In the genomic region with DNA sequence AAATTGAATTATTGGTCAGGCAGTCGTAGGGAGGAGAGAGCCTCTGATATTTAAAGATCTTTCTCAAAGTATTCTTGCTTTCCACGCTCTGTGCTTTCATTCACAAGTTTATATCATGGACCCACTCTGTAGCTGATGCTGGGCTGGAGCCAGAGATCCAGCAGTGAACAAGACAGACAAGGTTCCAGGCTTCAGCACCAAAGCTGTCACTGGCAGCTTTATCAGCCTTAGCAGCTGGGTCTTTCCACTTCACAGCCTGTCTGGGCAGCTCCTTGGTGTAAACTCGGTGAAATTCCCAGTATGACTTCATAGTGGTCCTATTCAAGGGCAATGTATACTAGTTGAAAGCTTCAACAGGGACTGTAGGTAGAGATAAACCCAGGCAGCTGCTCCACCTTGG, we compare ENCODE assay signal across 18 mouse cellular contexts.
DNase-seq lines count a peak whose midpoint lies in the region; ATAC-seq and TF ChIP-seq lines count a peak whose summit lies in the region.
"Had no signal": no experiment of that assay in that cellular context is flagged by ENCODE, and none has a peak within 500 bp of the region (broad histone marks: within the 10 kb centered on the region; RNA-seq: fewer than 3 reads in every experiment).

No protein-coding gene starts in this region.

- H3K27ac ChIP-seq in forebrain, postnatal 0 days (ENCODE audit: low read depth, low read length), result no peak overlapping the region
- H3K27ac ChIP-seq in forebrain, embryonic 11.5 days (ENCODE audit: low read depth, low read length), result no peak overlapping the region
- H3K27ac ChIP-seq in lung, embryonic 15.5 days, result no peak overlapping the region
- H3K27ac ChIP-seq: limb, embryonic 10.5 days; liver, embryonic 12.5 days; stomach, embryonic 15.5 days had no signal

- H3K9me3 ChIP-seq in forebrain, postnatal 0 days (ENCODE audit: low read length), result no peaks in the 10 kb centered on the region
- no peaks in the 10 kb centered on the region for H3K9me3 ChIP-seq in forebrain, embryonic 11.5 days (ENCODE audit: control insufficient read depth, low read length)
- H3K9me3 ChIP-seq in lung, embryonic 15.5 days, result no peaks in the 10 kb centered on the region
- H3K9me3 ChIP-seq: limb, embryonic 10.5 days; liver, embryonic 12.5 days; stomach, embryonic 15.5 days had no signal

- no peak for TF ChIP-seq CTCF in forebrain, postnatal 0 days (IDR thresholded peaks at IDR 0.05; ENCODE audit: low read depth)

- H3K4me3 ChIP-seq in forebrain, postnatal 0 days (ENCODE audit: low read depth, low read length), result no peak overlapping the region
- H3K4me3 ChIP-seq in forebrain, embryonic 11.5 days (ENCODE audit: low read depth, low read length), result no peak overlapping the region
- H3K4me3 ChIP-seq in lung, embryonic 15.5 days, result no peak overlapping the region
- H3K4me3 ChIP-seq: limb, embryonic 10.5 days; liver, embryonic 12.5 days; stomach, embryonic 15.5 days had no signal

- 52% methylated on average over 3 of the region's 3 CpGs for WGBS in forebrain, postnatal 0 days
- 84% methylated on average over 3 of the region's 3 CpGs for WGBS in forebrain, embryonic 11.5 days
- WGBS in lung, embryonic 15.5 days, result 33% methylated on average over 3 of the region's 3 CpGs

- no peaks in the 10 kb centered on the region for H3K36me3 ChIP-seq in forebrain, postnatal 0 days (ENCODE audit: insufficient read depth)
- no peaks in the 10 kb centered on the region for H3K36me3 ChIP-seq in forebrain, embryonic 11.5 days (ENCODE audit: control insufficient read depth, insufficient read depth, low read length)
- no peaks in the 10 kb centered on the region for H3K36me3 ChIP-seq in lung, embryonic 15.5 days
- H3K36me3 ChIP-seq: G1E; limb, embryonic 10.5 days; liver, embryonic 12.5 days; stomach, embryonic 15.5 days had no signal

- intact Hi-C loops in left cerebral cortex, postnatal 10 days (cut with DNase I), result no loop called here

- ATAC-seq in forebrain, postnatal 0 days, result peak; percentile 72
- no peak for ATAC-seq in forebrain, embryonic 11.5 days (replicated peaks; ENCODE audit: low FRiP score)
- ATAC-seq in lung, embryonic 15.5 days (ENCODE audit: borderline replicate concordance, extremely low read depth, low FRiP score, low TSS enrichment), result peak; percentile 89; the same call in 1 of the 2 replicates
- ATAC-seq: liver, embryonic 12.5 days had no signal

- no peaks in the 10 kb centered on the region for H3K4me1 ChIP-seq in forebrain, postnatal 0 days (ENCODE audit: insufficient read depth)
- no peaks in the 10 kb centered on the region for H3K4me1 ChIP-seq in forebrain, embryonic 11.5 days (replicated peaks; ENCODE audit: control insufficient read depth, insufficient read depth, low read length)
- no peaks in the 10 kb centered on the region for H3K4me1 ChIP-seq in lung, embryonic 15.5 days
- H3K4me1 ChIP-seq: limb, embryonic 10.5 days; liver, embryonic 12.5 days; stomach, embryonic 15.5 days had no signal

- no peaks in the 10 kb centered on the region for H3K27me3 ChIP-seq in forebrain, postnatal 0 days (ENCODE audit: insufficient read depth, low read length)
- H3K27me3 ChIP-seq in forebrain, embryonic 11.5 days (ENCODE audit: control insufficient read depth, insufficient read depth, low read length), result no peaks in the 10 kb centered on the region
- no peaks in the 10 kb centered on the region for H3K27me3 ChIP-seq in lung, embryonic 15.5 days
- H3K27me3 ChIP-seq: liver, embryonic 12.5 days; stomach, embryonic 15.5 days had no signal

- peak; percentile 43 for DNase-seq in forebrain, postnatal 0 days
- no peak for DNase-seq in forebrain, embryonic 11.5 days (ENCODE audit: low spot score)
- DNase-seq in left cerebral cortex, postnatal 10 days (ENCODE audit: extremely low spot score in 1 of 2, low spot score in 2 of 2), result peak; percentile 10 to 27
- no peak for DNase-seq in left cerebral cortex, adult 9 months (ENCODE audit: low spot score in 2 of 2)
- peak; percentile 13 for DNase-seq in lung, postnatal 14 days
- DNase-seq in layer of hippocampus, postnatal 10 days (ENCODE audit: low spot score in 2 of 2), result no peak
- DNase-seq: cerebellum, adult 8-10 months; heart, adult 11 months; heart, postnatal 4 days; kidney, adult 11 months; kidney, postnatal 14 days; layer of hippocampus, adult 9-11 months; midbrain, embryonic 14.5 days had no signal

- no peak overlapping the region for H3K4me2 ChIP-seq in forebrain, postnatal 0 days (ENCODE audit: low read depth)
- no peak overlapping the region for H3K4me2 ChIP-seq in forebrain, embryonic 11.5 days (ENCODE audit: low read depth, low read length, severe bottlenecking)
- no peak overlapping the region for H3K4me2 ChIP-seq in lung, embryonic 15.5 days
- H3K4me2 ChIP-seq: liver, embryonic 12.5 days; stomach, embryonic 15.5 days had no signal

- no peak overlapping the region for H3K9ac ChIP-seq in forebrain, postnatal 0 days
- H3K9ac ChIP-seq in forebrain, embryonic 11.5 days (ENCODE audit: low read length), result no peak overlapping the region
- H3K9ac ChIP-seq in lung, embryonic 15.5 days, result no peak overlapping the region
- H3K9ac ChIP-seq: liver, embryonic 12.5 days; stomach, embryonic 15.5 days had no signal

Comparison
In these comparisons a context has a peak if more than half of its experiments do, and no peak if none do; other contexts are left out.
1. DNase-seq: peak in forebrain, postnatal 0 days (single experiment), left cerebral cortex, postnatal 10 days (2 of 2) and lung, postnatal 14 days (single experiment); none in forebrain, embryonic 11.5 days (single experiment), left cerebral cortex, adult 9 months (0 of 2) and layer of hippocampus, postnatal 10 days (0 of 2).